Mouse (Mus musculus): ENCODE measurements around the gene Prickle2.

Gene Prickle2

DNA sequence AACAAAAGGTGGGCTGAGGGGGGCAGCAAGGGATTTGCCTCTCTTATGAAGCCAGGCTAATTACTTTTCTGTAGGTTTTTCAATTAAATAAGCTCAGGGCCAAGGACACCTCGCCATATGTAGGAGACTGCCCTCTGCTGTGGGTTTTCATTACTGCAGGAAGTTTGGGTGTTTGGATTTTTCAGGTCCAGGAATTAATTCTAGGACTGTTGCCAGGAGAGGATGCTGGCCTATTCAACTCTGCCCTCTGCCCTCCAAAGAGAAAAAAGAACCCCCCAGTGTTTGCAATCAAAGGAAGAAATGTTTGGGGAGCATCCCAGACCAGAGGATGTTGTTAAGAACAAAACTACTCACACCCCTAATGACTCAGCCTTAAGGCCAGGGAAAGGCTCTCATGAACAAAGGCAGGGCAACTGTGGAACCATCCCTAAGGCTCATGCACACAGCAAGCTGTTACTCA, 40.4 kb downstream of the Prickle2 start:
- 3% methylated on average over 1 of the region's 1 CpGs for WGBS

DNA sequence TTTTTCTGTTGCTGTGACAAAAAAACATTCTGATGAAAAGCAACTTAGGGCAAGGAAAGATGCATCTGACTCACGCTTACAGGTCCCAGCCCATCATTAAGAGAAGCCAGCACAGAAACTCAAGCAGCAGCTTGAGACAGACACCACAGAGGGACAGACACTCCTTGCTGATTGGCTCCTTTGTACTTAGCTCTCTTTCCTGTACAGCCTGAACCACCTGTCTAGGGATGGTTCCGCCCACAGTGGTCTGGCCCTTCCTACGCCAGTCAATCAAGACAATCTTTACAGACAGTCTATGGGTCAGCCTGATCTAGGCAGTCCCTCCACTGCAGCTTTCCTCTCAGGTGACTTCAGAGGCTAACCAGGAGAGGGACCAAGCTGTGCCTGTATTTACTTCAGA, 42.1 kb downstream of the Prickle2 start:
- WGBS, result 58% methylated on average over 3 of the region's 3 CpGs

DNA sequence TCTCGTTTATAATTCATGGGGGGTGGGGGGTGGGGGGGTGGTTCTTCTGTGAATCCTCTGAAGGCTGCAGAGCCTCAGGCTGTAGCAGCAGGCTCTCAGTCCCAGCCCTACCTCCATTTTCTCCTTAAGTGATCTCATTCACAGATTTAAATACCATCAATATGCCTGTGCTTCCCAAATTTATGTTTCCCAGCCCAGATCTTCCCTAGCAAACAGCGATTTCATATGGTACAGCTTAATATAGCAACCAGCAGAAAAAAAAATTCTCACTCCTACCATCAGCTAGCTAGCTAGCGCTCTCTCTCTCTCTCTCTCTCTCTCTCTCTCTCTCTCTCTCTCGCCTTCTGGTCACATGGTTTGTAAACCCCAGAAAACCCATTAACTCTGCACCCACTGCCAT, 42.5 kb downstream of the Prickle2 start:
- 41% methylated on average over 4 of the region's 4 CpGs for WGBS

DNA sequence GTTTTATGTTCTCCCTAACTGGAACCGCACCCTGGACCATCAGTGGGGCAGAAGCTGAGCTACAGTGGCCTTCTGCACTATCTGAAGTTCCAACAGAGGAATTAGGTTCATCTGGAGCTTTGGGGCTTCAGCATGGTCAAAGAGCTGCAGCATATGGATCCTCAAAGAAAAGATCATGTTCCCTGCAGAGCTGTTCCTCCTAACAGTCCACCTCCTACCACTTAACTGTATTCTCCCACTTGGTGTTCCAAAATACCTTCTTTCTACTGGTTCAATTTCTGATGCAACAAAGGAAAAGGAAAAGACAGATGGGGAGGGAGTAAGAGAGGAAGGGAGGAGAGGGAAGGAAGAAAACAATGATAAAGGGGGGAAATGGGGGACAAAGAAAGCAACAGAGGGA, 56.9 kb downstream of the Prickle2 start:
- WGBS, result 53% methylated on average over 1 of the region's 1 CpGs

DNA sequence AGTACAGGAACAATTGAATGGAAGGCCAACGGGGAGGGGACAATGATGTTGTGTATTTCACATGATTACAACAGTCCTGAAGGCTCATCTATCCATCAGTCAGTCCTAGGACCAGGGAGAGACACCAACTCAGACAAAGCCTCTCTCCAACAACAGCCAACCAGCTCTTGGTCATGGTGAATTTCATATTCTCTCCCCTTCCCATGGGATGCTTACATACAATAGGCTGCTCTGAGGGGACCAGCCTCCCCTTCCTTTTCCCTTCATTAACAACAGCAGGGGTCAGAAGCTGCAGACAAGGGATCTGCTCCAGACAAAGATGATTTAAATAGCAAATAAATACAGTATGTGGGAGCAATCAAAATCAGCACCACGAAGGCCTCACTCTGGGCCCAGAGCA, 57.4 kb downstream of the Prickle2 start:
- WGBS, result 35% methylated on average over 2 of the region's 2 CpGs

DNA sequence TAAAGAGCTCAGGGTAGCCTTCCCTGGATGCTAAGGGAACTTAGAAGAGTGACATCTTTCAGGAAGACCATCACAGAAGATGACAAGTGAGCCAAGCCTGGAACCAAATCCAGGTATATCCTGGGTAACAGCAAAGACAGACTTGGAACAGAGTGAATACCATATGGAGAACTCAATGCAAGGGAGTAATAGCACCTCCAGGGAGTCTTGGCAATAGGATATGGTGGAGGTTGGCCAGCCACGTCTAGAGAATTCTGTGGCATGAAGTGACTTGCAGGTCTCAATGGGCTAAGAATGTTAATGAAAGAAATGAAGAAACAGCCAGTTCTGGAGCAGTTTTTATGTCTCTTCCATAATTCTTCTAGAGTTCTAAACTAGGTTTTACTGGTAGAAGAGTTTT, 63.0 kb downstream of the Prickle2 start:
- 42% methylated on average over 1 of the region's 1 CpGs for WGBS

DNA sequence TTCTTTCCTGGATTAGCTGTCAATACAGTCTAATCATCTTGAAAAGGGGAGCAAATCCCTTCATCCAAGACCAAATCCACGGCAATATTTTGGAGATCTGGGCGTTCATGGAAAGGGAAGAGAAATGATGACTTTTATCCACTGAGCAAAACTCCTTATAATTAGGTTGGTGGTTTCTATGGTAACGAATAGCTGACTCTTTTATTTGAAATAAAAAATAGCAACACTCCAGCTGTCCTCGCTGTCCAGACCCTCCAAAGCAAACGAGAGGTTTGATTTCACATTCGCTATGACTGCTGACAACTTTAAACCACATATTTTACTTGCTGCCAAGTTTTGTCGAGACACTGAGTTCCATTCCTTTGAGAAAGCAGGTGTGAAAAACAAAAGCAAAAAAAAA, 64.0 kb downstream of the Prickle2 start:
- WGBS, result 23% methylated on average over 7 of the region's 7 CpGs

DNA sequence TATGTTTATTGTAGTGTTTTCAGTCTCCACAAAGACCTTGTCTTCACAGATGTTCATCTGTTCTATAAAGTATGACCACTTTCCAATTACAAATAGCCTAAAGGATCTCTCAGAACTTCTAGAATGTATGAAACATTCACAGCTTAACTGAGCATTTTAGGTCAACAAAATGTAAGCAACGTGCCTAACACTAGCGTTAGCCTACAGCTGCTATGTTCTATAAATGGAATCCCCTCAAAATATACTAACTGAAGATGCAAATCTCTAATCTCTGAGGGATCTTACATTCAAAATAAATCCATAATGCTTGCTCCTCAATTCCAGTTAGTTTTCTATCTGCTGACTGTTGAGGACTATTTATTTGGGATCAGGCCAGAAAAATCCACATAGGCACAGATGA, 65.1 kb downstream of the Prickle2 start:
- WGBS, result 39% methylated on average over 2 of the region's 2 CpGs

DNA sequence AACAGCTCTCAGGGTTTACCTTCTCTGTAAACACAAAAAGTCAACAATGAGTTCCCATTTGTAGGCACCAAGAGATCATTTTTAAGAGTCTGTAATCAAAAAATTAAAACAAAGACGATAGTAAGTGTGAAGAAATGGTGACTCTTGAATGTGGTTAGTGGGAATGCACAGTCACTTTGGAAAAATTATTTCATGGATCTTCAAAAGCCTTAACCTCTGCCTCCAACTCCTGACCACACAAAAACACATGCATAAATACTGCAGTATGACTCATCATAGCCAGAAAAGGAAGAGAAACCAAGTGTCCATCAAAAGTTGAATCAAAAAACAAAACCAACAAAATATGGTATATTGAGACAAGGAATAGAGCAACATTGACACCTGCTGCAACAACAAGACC, 69.5 kb downstream of the Prickle2 start:
- 74% methylated on average over 1 of the region's 1 CpGs for WGBS

DNA sequence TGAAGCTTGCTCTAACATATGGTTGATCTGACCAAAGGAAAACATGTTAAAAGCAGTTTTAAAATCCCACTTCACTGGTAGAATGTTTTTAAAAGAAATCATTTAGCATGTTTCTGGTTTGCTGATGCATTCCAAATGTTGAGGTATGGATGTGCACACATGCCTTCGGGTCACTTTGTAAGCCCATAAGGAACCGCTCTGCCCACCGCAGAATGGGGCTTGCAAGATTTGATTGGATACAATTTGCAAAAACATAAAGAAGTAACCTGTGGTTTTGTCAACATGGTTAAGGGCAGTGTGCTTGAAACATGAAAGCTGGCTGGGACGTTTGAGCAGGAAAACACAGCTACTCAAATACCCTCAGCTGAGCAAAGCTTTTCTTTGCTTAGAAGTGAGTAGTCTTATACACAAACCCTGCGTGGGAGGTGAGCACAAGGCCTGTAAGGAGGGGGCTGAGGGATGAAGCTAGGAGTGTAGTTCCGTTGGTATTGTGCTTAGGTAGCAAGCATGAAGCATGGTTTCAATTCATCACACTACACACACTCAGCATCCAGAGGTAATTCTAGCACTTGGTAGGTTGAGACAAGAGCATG, 71.0 kb downstream of the Prickle2 start:
- WGBS, result 52% methylated on average over 6 of the region's 6 CpGs

DNA sequence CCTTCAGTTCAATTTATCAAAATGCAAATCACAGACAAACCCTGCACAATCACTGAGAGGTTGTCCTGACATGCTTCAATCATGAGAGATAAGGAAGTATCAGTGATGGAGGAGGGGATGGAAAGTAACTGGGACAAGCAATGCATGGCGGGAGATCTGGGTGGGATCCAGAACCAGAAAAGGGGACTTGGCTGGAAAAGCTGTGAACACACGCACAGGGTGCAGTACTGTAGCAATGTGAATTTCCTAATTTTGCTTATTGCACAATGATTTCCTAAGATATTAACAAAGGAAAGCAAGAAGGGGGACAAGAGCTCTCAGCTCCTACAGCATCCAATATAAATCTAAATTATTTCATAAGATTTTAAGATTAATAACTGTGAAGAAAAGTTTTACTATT, 75.0 kb downstream of the Prickle2 start:
- WGBS, result 47% methylated on average over 2 of the region's 2 CpGs

DNA sequence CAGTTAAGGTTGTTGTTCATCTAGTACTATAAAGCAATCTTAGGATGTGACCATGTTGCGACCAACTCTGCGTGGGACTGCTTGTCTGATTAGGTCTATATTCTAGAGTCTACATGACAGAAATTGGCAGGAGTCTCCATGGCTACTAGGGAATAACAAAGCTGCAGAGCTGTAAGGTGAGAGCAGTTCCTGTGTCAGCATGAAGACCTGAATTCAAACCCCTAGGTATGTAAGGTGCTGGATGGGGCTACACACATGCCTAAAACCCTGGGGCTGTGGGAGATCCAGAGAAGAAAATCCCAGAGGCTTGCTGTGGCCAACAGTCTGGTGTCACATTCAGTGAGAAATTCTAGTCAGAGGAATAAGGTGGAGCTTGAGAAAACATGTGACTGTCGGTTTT, 78.2 kb downstream of the Prickle2 start:
- WGBS, result 88% methylated on average over 3 of the region's 3 CpGs

DNA sequence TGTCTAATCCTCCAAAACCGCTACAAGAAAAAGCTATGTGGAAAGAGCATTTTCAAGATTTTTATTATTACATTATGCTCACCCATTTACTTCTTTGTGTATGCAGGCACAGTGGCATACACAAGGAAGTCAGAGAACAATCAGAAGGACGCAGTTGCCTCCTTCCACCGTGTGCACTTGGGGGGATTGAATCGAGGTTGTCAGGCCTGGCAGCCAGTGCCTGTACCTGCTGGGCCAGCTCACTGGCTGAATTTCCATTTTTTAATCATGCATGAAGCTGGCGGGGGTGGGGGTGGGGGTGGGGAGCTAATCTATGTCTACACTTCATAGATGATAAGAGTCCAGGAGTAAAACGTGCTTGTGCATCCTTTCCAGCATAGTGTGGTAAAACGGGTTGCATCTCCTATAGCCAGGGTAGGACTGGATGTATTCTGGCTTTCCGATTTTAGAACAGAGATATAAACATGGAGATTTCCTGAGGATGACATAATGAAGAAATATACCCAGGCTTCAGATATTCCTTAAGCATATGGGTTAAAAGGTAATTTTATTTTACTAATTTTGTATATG, 78.8 kb downstream of the Prickle2 start:
- 65% methylated on average over 8 of the region's 8 CpGs for WGBS

DNA sequence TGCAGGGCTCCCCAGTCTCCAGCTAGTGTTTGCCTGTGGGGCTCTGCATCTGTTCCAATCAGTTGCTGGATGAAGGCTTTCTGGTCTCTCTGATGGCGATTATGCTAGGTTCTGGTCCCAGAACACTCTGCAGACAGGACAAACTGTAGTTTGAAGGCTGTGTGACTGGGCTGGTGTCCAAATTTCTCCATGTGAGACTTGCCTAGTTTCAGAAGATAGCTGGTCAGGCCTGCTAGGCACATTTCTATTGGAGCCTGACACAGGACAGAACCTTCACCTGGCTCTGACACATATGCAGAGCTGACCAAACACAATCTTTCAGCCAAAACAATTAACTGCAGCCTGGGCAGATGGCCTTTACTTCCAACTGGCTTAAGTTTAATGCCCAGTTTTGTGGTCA, 80.0 kb downstream of the Prickle2 start:
- 24% methylated on average over 1 of the region's 1 CpGs for WGBS

DNA sequence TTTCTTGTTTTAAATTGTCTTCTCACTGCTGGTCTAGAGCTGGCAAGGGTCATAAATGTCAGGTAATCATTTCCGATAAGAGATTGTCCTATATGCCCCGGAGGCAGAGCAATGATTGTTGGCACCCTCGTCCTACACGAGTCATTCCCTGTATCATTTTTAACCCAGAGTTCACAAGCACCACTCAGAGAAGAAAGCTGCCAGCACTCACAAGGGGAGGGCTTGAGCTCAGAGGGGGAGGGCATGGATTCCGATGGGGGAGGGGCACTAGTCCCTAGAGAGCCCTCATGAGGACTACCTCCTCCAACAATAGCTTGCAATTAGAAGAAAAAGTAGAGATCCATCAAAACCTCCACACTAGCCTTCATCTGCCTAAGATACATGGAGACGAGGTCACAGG, 81.6 kb downstream of the Prickle2 start:
- 66% methylated on average over 6 of the region's 6 CpGs for WGBS

DNA sequence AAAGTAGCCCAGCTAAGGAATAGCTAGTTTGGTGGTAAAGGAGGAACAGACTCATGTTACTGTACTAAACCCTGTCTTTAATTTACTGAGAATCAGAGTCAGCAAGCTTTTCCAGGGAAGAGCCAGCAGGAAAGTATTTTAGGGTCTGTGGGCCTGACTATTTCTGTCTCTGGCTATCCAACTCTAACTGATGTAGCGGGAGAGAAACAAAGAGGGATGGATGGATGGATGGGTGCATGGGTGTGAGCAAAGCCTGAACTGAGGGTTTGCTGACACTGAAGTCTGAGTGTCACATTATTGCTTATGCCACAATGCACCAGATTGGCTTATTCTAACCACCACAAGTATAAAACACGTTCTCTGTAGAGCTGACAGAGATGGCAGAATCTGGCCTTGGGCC, 88.8 kb downstream of the Prickle2 start:
- WGBS, result 40% methylated on average over 2 of the region's 2 CpGs

DNA sequence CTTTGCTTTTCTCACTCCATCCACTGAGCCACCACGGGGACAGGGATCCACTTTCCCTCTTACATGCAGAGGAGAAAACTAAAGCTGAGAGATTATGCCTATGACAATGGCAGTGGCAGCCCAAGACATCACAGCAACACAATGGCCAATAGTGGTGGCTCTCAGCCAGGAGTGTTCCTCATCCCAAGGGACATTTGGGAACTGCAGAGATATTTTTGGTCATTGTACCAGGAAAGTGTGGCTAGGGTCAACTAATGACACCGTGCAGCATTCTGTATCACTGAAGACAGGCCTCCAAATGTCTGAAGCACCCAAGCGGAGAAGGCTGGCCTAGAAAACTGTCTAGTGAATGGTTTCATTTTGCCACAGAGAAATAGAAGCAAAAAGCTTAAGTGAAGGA, 91.2 kb downstream of the Prickle2 start:
- 75% methylated on average over 3 of the region's 3 CpGs for WGBS

DNA sequence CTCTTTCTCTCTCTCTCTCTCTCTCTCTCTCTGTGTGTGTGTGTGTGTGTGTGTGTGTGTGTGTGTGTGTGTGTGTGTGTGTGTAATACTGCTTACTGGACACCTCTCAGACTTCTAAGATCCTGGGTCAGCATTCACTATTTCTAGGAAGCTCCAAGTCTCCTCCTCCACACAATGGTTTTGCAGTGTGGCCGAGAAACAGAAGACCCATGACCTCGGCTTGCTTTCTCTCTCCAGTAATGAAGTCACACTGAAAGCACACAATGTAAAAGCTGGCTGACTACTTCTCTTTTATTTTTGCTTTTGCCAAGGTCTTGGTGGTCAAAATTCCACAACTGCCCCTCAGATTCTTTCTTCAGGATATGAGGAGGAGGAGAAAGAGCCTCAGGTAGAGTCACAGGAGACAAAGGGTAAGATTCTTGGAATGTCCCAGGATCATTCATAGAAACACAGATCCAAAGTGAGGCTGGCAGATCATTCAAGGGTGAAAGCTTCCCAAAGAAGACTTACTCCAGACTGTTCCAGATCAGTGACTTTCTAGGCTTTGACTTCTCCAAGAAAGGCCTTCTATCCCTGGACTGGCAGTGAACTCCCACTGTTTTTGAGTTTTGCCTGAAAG, 93.7 kb downstream of the Prickle2 start:
- WGBS, result 53% methylated on average over 2 of the region's 2 CpGs

DNA sequence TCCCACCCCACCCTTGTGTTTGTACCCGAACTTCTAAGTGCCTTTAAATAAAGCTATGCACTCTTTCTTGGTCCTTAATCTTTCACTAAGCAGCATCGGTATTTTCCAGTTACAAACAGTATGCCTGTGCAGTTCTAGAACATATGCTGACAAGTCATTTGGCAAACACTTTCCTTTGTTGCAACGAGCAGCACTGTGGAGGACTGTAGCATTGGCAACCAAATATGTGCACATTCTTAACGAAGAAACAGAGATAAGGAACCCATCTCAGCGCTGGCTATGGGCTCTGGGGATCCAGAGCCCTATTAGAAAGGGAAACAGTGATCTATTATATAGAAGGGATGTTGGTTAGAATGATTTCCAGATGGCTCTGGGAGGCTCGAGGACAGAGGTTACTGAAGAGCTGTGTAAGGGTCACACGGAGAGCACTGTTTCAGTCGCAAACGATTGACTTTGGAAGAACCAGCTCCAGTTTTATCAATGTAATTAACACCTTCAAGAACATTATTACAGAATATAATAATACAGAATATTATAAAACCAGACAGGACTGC, 96.2 kb downstream of the Prickle2 start:
- WGBS, result 35% methylated on average over 9 of the region's 9 CpGs

DNA sequence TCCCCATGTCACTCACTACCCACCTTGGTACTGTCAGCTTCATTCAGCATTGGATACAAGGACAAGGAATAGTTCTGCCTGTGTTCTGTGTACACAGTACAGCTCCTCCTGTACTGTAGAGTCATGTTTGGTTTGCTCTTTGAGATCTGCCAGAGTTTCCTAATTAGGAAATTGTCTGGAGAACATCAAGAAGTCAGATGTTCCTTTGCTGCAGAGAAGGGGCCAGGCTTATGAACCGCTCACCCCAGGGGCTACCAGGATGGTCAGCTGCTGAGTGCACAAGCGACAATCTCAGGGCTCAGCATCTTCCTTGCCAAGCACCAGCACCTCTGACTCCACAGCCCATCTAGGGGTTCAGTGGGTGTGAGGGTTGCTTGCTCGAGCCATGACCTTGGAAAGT, 96.9 kb downstream of the Prickle2 start:
- 73% methylated on average over 3 of the region's 3 CpGs for WGBS

DNA sequence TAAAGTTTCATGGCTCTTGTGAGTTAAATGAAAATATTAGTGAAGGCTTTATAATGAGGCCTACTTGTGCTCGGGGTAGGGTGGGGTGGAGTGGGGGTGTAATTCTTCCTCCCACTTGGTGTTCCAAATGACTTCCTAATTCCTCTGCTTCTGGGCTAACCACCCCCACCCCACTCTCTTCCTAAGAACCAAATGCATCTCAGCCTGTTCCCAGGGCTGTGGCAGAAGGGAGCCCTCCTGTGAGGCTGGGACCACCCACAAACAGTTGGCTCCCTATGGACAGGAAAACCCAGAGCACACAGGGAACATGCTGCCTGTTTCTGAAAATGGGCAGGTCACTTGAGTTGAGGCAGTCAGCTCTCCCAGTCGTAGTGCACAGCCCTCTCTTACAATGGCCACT, 100.8 kb downstream of the Prickle2 start:
- 47% methylated on average over 2 of the region's 2 CpGs for WGBS

DNA sequence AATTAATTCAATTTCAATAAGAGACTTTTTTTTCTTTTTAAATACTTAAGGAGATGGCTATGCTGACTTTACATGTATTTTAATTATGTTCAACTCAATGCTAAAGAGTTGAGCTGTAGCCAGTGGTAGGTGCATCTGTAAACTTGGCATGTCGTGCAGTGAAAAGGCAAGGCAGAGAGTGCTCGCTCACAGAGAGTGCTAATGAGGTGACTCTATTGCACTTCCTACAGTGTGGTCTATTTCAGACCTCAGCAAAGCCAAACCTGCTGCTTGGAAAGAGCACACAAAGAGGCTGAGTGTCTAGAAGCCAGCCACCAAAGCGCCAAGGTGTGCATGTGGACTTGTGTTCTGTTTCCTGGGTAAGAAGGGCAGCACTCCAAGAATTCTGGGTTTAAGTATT, 109.6 kb downstream of the Prickle2 start:
- WGBS, result 35% methylated on average over 3 of the region's 3 CpGs

DNA sequence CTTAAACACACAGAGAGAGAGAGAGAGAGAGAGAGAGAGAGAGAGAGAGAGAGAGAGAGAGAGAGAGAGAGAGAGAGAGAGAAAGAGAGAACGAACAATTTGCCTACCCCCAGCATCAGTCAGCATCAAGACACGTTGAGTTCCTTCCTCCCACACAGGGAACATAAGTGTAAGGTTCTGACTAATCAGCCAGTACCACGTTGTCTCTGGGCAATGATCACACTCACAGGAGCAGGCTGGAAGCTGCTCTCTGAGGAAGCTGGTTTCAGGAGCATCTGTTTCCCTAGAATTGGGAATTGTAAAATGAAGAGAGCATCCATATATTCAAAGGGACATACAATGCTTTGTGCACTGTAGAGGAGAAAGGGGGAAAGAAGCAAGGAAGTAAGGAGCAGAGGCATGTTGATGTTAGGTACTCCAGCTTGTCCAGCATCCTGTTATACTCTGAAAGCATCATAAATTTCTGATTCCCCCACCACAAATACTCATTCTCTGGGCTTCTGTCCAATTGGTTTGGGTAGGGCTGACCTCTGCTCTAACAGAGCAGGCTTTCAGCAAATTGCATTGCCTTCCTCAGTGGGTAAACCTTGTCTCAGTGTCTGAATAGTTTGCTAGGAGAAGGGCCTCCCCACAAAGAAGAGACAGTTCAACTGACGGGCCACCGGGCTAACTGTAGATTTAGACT, 116.4 kb downstream of the Prickle2 start:
- whole genome bisulfite sequencing, result 38% methylated on average over 5 of the region's 5 CpGs

Measured in cerebral cortex, adult 2 months (tissue).